In genomic region chr7:27756351-27757047, GRCm38 (mm10) we compare ENCODE assay signal across 11 mouse cellular contexts. TPM values are rescaled to one million over a fixed set of nuclear protein-coding genes. Genes with fewer than 3 reads are reported as not detected.
A peak's percentile ranks its signal among the peaks of the same experiment; 100 is the strongest.
DNase-seq lines count a peak whose midpoint lies in the region; ATAC-seq and TF ChIP-seq lines count a peak whose summit lies in the region.
"Had no signal": no experiment of that assay in that cellular context is flagged by ENCODE, and none has a peak within 500 bp of the region (broad histone marks: within the 10 kb centered on the region; RNA-seq: fewer than 3 reads in every experiment).

No protein-coding gene starts in this region.

- H3K4me3 ChIP-seq in MEL (ENCODE audit: control insufficient read depth in 1 of 2, insufficient read depth in 1 of 2, low read depth in 2 of 2, low read length in 2 of 2), result no peak overlapping the region
- H3K4me3 ChIP-seq in hindbrain, embryonic 13.5 days, result no peak overlapping the region
- no peak overlapping the region for H3K4me3 ChIP-seq in neural tube, embryonic 11.5 days (ENCODE audit: low read depth, low read length)
- no peak overlapping the region for H3K4me3 ChIP-seq in heart, embryonic 10.5 days
- H3K4me3 ChIP-seq: embryonic facial prominence, embryonic 15.5 days; liver, embryonic 13.5 days had no signal

- no peak for TF ChIP-seq POLR2A in MEL (IDR thresholded peaks at IDR 0.05; ENCODE audit: control insufficient read depth in 1 of 2, insufficient read depth in 1 of 2, low read depth in 1 of 2, low read length in 2 of 2, poor library complexity in 1 of 2)

- H3K4me2 ChIP-seq in hindbrain, embryonic 13.5 days, result no peak overlapping the region
- H3K4me2 ChIP-seq in neural tube, embryonic 11.5 days (ENCODE audit: low read depth), result no peak overlapping the region
- H3K4me2 ChIP-seq: embryonic facial prominence, embryonic 15.5 days; liver, embryonic 13.5 days had no signal

- no peaks in the 10 kb centered on the region for H3K9me3 ChIP-seq in MEL (replicated peaks; ENCODE audit: insufficient read depth, low read length)
- peaks cover under 1% of the 10 kb centered on the region; the same call in 1 of the 2 replicates for H3K9me3 ChIP-seq in hindbrain, embryonic 13.5 days
- no peaks in the 10 kb centered on the region for H3K9me3 ChIP-seq in neural tube, embryonic 11.5 days (ENCODE audit: control insufficient read depth, low read length)
- H3K9me3 ChIP-seq in heart, embryonic 10.5 days, result no peaks in the 10 kb centered on the region
- H3K9me3 ChIP-seq: embryonic facial prominence, embryonic 15.5 days had no signal

- no peaks in the 10 kb centered on the region for H3K27me3 ChIP-seq in MEL (ENCODE audit: control insufficient read depth in 1 of 2, insufficient read depth in 2 of 2, low read length in 2 of 2)
- no peaks in the 10 kb centered on the region for H3K27me3 ChIP-seq in hindbrain, embryonic 13.5 days
- no peaks in the 10 kb centered on the region for H3K27me3 ChIP-seq in neural tube, embryonic 11.5 days (ENCODE audit: control insufficient read depth, insufficient read depth, low read length)
- no peaks in the 10 kb centered on the region for H3K27me3 ChIP-seq in heart, embryonic 10.5 days (ENCODE audit: insufficient read depth, poor library complexity, severe bottlenecking)
- H3K27me3 ChIP-seq: embryonic facial prominence, embryonic 15.5 days; liver, embryonic 13.5 days had no signal

- H3K9ac ChIP-seq in MEL (ENCODE audit: control insufficient read depth, low read depth, low read length, poor library complexity, severe bottlenecking), result no peak overlapping the region
- no peak overlapping the region for H3K9ac ChIP-seq in hindbrain, embryonic 13.5 days
- no peak overlapping the region for H3K9ac ChIP-seq in neural tube, embryonic 11.5 days (ENCODE audit: low read length)
- H3K9ac ChIP-seq: embryonic facial prominence, embryonic 15.5 days; liver, embryonic 13.5 days had no signal

- H3K27ac ChIP-seq in MEL (ENCODE audit: control insufficient read depth, low read depth, low read length), result 0 out of 2 replicates have a peak overlapping the region, but pooled peaks have one; percentile 15
- H3K27ac ChIP-seq in hindbrain, embryonic 13.5 days, result peak overlapping the region; percentile 63
- H3K27ac ChIP-seq in neural tube, embryonic 11.5 days (ENCODE audit: low read depth, low read length), result peak overlapping the region; percentile 84
- no peak overlapping the region for H3K27ac ChIP-seq in heart, embryonic 10.5 days
- H3K27ac ChIP-seq: embryonic facial prominence, embryonic 15.5 days; liver, embryonic 13.5 days had no signal

- no peaks in the 10 kb centered on the region for H3K36me3 ChIP-seq in MEL (ENCODE audit: control insufficient read depth in 1 of 2, insufficient read depth in 2 of 2, low read length in 2 of 2)
- peaks cover 20% of the 10 kb centered on the region for H3K36me3 ChIP-seq in hindbrain, embryonic 13.5 days
- H3K36me3 ChIP-seq in neural tube, embryonic 11.5 days (ENCODE audit: control insufficient read depth, insufficient read depth, low read length), result peaks cover under 1% of the 10 kb centered on the region; the same call in 1 of the 2 replicates
- peaks cover 4% of the 10 kb centered on the region for H3K36me3 ChIP-seq in heart, embryonic 10.5 days

- no peak for TF ChIP-seq RAD21 in MEL (IDR thresholded peaks at IDR 0.05; ENCODE audit: low read depth, low read length)

- TF ChIP-seq EP300 in MEL (IDR thresholded peaks at IDR 0.05; ENCODE audit: low read depth in 1 of 2, low read length in 2 of 2), result no peak

- no peaks in the 10 kb centered on the region for H3K79me2 ChIP-seq in MEL (ENCODE audit: control insufficient read depth, insufficient read depth, low read length, poor library complexity)

- 8% methylated on average over 5 of the region's 5 CpGs for WGBS in hindbrain, embryonic 13.5 days
- WGBS in neural tube, embryonic 11.5 days, result 17% methylated on average over 5 of the region's 5 CpGs
- WGBS in heart, embryonic 10.5 days, result 42% methylated on average over 5 of the region's 5 CpGs

- DNase-seq in MEL (ENCODE audit: low read depth, low spot score), result no peak
- DNase-seq in embryo, embryonic 10.5 days (ENCODE audit: low spot score), result peak; percentile 61
- DNase-seq in neural tube, embryonic 11.5 days (ENCODE audit: low spot score), result peak; percentile 65
- DNase-seq in thymus, postnatal 0 days (ENCODE audit: low spot score), result no peak
- no peak for DNase-seq in heart, embryonic 10.5 days (ENCODE audit: low spot score)
- DNase-seq in kidney, adult 11 months, result no peak
- DNase-seq: heart, adult 11 months; liver, embryonic 13.5 days had no signal

- TF ChIP-seq CTCF in MEL (IDR thresholded peaks at IDR 0.05 in 2 of 3, conservative IDR thresholded peaks at IDR 0.05 in 1 of 3; ENCODE audit: control insufficient read depth in 1 of 3, insufficient read depth in 1 of 3, low read depth in 2 of 3, low read length in 3 of 3, poor library complexity in 1 of 3, severe bottlenecking in 1 of 3), result no peak

- peak; percentile 58 for ATAC-seq in hindbrain, embryonic 13.5 days (ENCODE audit: low FRiP score)
- peak; percentile 72; the same call in 1 of the 2 replicates for ATAC-seq in neural tube, embryonic 11.5 days (ENCODE audit: insufficient read depth, low FRiP score, low TSS enrichment)
- ATAC-seq in cerebellum, adult (ENCODE audit: insufficient number of reproducible peaks, low FRiP score, low TSS enrichment), result no peak

- no peaks in the 10 kb centered on the region for H3K4me1 ChIP-seq in MEL (ENCODE audit: control insufficient read depth in 1 of 2, insufficient read depth in 2 of 2, low read length in 2 of 2)
- peaks cover 13% of the 10 kb centered on the region for H3K4me1 ChIP-seq in hindbrain, embryonic 13.5 days (replicated peaks)
- H3K4me1 ChIP-seq in neural tube, embryonic 11.5 days (ENCODE audit: control insufficient read depth, insufficient read depth, low read length), result 0 out of 2 replicates have a peak, but pooled peaks cover 4% of the 10 kb centered on the region
- no peaks in the 10 kb centered on the region for H3K4me1 ChIP-seq in heart, embryonic 10.5 days
- H3K4me1 ChIP-seq: embryonic facial prominence, embryonic 15.5 days; liver, embryonic 13.5 days had no signal

TF ChIP-seq in MEL, 35 proteins besides CTCF, POLR2A, EP300 and RAD21:
- TF ChIP-seq MYC (IDR thresholded peaks at IDR 0.05; ENCODE audit: low read depth, low read length) (no peak), E2F4 (IDR thresholded peaks at IDR 0.05; ENCODE audit: borderline replicate concordance, low read depth, low read length) (no peak), GATA1 (IDR thresholded peaks at IDR 0.05; ENCODE audit: low read depth, low read length) (no peak), TCF12 (IDR thresholded peaks at IDR 0.05; ENCODE audit: low read depth, low read length) (no peak), RCOR1 (IDR thresholded peaks at IDR 0.05; ENCODE audit: low read depth, low read length) (no peak), ZMIZ1 (IDR thresholded peaks at IDR 0.05; ENCODE audit: low read depth, low read length) (no peak), ZNF384 (IDR thresholded peaks at IDR 0.05; ENCODE audit: low read depth, low read length) (no peak), MYB (IDR thresholded peaks at IDR 0.05; ENCODE audit: low read depth, low read length) (no peak), TAL1 (IDR thresholded peaks at IDR 0.05; ENCODE audit: low read length) (no peak), MAFK (IDR thresholded peaks at IDR 0.05; ENCODE audit: borderline replicate concordance, low read depth, low read length) (no peak), POLR2AphosphoS2 (IDR thresholded peaks at IDR 0.05; ENCODE audit: low read length) (no peak), ETS1 (IDR thresholded peaks at IDR 0.05; ENCODE audit: low read depth, low read length) (no peak), BHLHE40 (IDR thresholded peaks at IDR 0.05; ENCODE audit: borderline replicate concordance, low read depth, low read length) (no peak), HCFC1 (IDR thresholded peaks at IDR 0.05; ENCODE audit: low read depth, low read length) (no peak), USF1 (IDR thresholded peaks at IDR 0.05; ENCODE audit: low read depth, low read length) (no peak), SMC3 (IDR thresholded peaks at IDR 0.05; ENCODE audit: low read depth, low read length) (no peak), KAT2A (conservative IDR thresholded peaks at IDR 0.05; ENCODE audit: low read depth, low read length) (no peak), ZC3H11A (IDR thresholded peaks at IDR 0.05; ENCODE audit: low read depth, low read length) (no peak)

RNA-seq across cellular contexts. Expression of gene Zfp60, which starts 25.3 kb away (rescaled TPM):
- 6.5 and 6.7 TPM in 2 replicates for total RNA-seq in MEL (2012; rRNA removed)
- polyA plus RNA-seq in MEL (2012; ENCODE audit: insufficient read depth in 1 of 2, insufficient read length in 2 of 2, low read depth in 1 of 2, low replicate concordance in 2 of 2, missing spikeins in 1 of 2), result 100 to 1,000 TPM in 1 of 2 experiments, 1 to 10 TPM in 1; 4.2 to 137 TPM
- 125 and 134 TPM in 2 replicates for polyA plus RNA-seq in hindbrain, embryonic 13.5 days (2015; fragmentation: Nextera tagmentation; extraction: Ambion mirVana)
- 83.7 and 84.7 TPM in 2 replicates for polyA plus RNA-seq in neural tube, embryonic 11.5 days (2014; fragmentation: Nextera tagmentation; extraction: Ambion mirVana)
- 13.5 and 14.8 TPM in 2 replicates for polyA plus RNA-seq in thymus, postnatal 0 days (2015; fragmentation: Nextera tagmentation; extraction: Ambion mirVana)
- polyA plus RNA-seq in heart, embryonic 10.5 days (2016; fragmentation: Nextera tagmentation; extraction: Ambion mirVana), result 23.8 and 28.7 TPM in 2 replicates

RNA-seq across cellular contexts. Expression of gene Zfp626, which starts 50.5 kb away (rescaled TPM):
- 3.0 and 3.2 TPM in 2 replicates for total RNA-seq in MEL (2012; rRNA removed)
- 1 to 10 TPM in 1 of 2 experiments, not detected in 1; 4.0 TPM for polyA plus RNA-seq in MEL (2012; ENCODE audit: insufficient read depth in 1 of 2, insufficient read length in 2 of 2, low read depth in 1 of 2, low replicate concordance in 2 of 2, missing spikeins in 1 of 2)
- polyA plus RNA-seq in hindbrain, embryonic 13.5 days (2015; fragmentation: Nextera tagmentation; extraction: Ambion mirVana), result 1.9 and 2.3 TPM in 2 replicates
- polyA plus RNA-seq in neural tube, embryonic 11.5 days (2014; fragmentation: Nextera tagmentation; extraction: Ambion mirVana), result 2.1 and 2.3 TPM in 2 replicates
- 2.3 and 3.1 TPM in 2 replicates for polyA plus RNA-seq in thymus, postnatal 0 days (2015; fragmentation: Nextera tagmentation; extraction: Ambion mirVana)
- polyA plus RNA-seq in heart, embryonic 10.5 days (2016; fragmentation: Nextera tagmentation; extraction: Ambion mirVana), result 1.3 and 1.6 TPM in 2 replicates

Comparison
In these comparisons a context has a peak if more than half of its experiments do, and no peak if none do; other contexts are left out.
1. DNase-seq: peak in embryo, embryonic 10.5 days (single experiment) and neural tube, embryonic 11.5 days (single experiment); none in MEL (single experiment), thymus, postnatal 0 days (single experiment), heart, embryonic 10.5 days (single experiment) and kidney, adult 11 months (single experiment).